Mouse (Mus musculus): Measurements from ENCODE around the gene Nfib.

- TF ChIP-seq POLR2A (IDR thresholded peaks at IDR 0.05; ENCODE audit: borderline replicate concordance, control insufficient read depth, low read depth, low read length) = no peak
- no peak for TF ChIP-seq CTCF (IDR thresholded peaks at IDR 0.05; ENCODE audit: control insufficient read depth, insufficient read depth, low read length)
These were observed 246.7 kb downstream of the Nfib start for GRCm38 (mm10) chr4:82458895-82459294.

Measured in bone marrow, adult 2 months (tissue).